Mouse (Mus musculus): ENCODE results near the gene Dag1. TPM values are rescaled to one million over a fixed set of nuclear protein-coding genes. Genes with fewer than 3 reads are reported as not detected.

The Dag1 gene
- polyA plus RNA-seq, 1 experiment from 2014 or later, result 336 TPM

- no peak for DNase-seq (ENCODE audit: low read depth, low spot score)
- ChIA-PET POLR2A (interaction anchor here (0.5 kb wide), 1 partner anchor 9 kb away, joined by 3 read pairs; no protein-coding TSS in a partner anchor), CTCF (no interaction called here)
- peak; percentile 31 for ATAC-seq
- H3K27me3 ChIP-seq, result no peaks in the 10 kb centered on the region
- TF ChIP-seq CTCF (IDR thresholded peaks at IDR 0.05), result no peak
- in situ Hi-C loops (cut with MboI; ENCODE audit: low pct_unique_long_range_greater_than_20kb), result no loop called here
Measured at GRCm38 (mm10) chr9:108172777-108173350, 90.9 kb downstream of the Dag1 start.

DNA sequence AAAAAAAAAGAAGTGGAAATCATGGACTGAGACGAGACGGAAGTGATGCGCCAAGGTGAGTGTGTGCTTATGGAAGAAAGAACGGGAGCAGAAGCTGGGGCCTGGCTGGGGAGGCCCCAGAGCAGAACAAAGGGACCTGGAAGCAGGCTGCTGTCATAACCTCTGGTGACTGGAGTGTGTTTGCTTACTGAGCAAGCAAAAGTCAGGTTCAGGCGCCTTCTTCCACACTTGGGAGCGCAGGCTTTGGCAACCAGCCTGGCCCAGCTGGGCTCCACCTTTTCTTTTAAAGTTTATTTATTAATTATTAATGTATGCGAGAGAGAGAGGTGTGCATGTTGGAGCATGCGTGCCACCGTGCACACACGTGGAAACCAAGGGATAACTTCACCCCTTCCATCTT lies 94.0 kb downstream of the Dag1 start:
- DNase-seq (ENCODE audit: low read depth, low spot score) (no peak), ATAC-seq (no peak)
- ChIA-PET CTCF (interaction anchor here (1.0 kb wide), 1 partner anchor 8 kb away, joined by 3 read pairs; no protein-coding TSS in a partner anchor), POLR2A (no interaction called here)
- in situ Hi-C loops (cut with MboI; ENCODE audit: low pct_unique_long_range_greater_than_20kb), result no loop called here
- no peak for TF ChIP-seq CTCF (IDR thresholded peaks at IDR 0.05)
- no peaks in the 10 kb centered on the region for H3K27me3 ChIP-seq

DNA sequence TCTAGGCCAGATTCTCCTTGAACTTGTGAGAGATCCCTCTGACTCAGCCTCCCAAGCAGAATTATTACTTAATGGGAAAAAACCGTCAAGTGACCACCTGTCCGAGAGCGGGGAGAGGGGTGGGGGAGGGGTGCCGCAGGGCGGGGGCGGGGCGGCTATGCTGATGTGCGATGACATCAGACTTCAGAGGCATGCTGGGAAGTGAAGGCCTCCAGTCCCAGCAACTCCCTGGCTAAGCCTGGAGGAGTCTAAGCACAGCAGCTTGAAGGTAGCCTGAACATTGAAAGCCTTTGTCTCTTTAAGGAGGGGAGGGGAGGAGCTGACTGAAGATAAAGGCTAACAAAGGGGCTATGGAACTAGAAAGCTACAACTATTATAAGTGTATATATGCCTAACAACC lies 98.6 kb downstream of the Dag1 start:
- ATAC-seq (no peak), DNase-seq (ENCODE audit: low read depth, low spot score) (no peak)
- no peak for TF ChIP-seq CTCF (IDR thresholded peaks at IDR 0.05)
- POLR2A ChIA-PET, result no interaction called here
- in situ Hi-C loops (cut with MboI; ENCODE audit: low pct_unique_long_range_greater_than_20kb), result no loop called here
- H3K27me3 ChIP-seq, result no peaks in the 10 kb centered on the region
- CTCF ChIA-PET, result no interaction called here

GRCm38 (mm10) chr9:108163646-108164284 lies 100.0 kb downstream of the Dag1 start:
- CTCF ChIA-PET, result no interaction called here
- in situ Hi-C loops (cut with MboI; ENCODE audit: low pct_unique_long_range_greater_than_20kb), result no loop called here
- POLR2A ChIA-PET, result interaction anchor here (0.6 kb wide), 1 partner anchor 9 kb away, joined by 3 read pairs; no protein-coding TSS in a partner anchor
- no peaks in the 10 kb centered on the region for H3K27me3 ChIP-seq
- DNase-seq (ENCODE audit: low read depth, low spot score), result no peak
- ATAC-seq, result no peak
- TF ChIP-seq CTCF (IDR thresholded peaks at IDR 0.05), result no peak

- ATAC-seq, result no peak
- POLR2A ChIA-PET, result interaction anchor here (0.6 kb wide), 1 partner anchor 26 kb away, joined by 4 read pairs; no protein-coding TSS in a partner anchor
- CTCF ChIA-PET, result no interaction called here
- H3K27me3 ChIP-seq, result no peaks in the 10 kb centered on the region
- TF ChIP-seq CTCF (IDR thresholded peaks at IDR 0.05), result no peak
- in situ Hi-C loops (cut with MboI; ENCODE audit: low pct_unique_long_range_greater_than_20kb), result no loop called here
- DNase-seq (ENCODE audit: low read depth, low spot score), result no peak
Measured at GRCm38 (mm10) chr9:108157891-108158290, 105.9 kb downstream of the Dag1 start.

GRCm38 (mm10) chr9:108157451-108157850 lies 106.3 kb downstream of the Dag1 start:
- CTCF ChIA-PET, result no interaction called here

GRCm38 (mm10) chr9:108156786-108157185 lies 107.0 kb downstream of the Dag1 start:
- POLR2A ChIA-PET, result interaction anchor here (0.8 kb wide), 1 partner anchor 10 kb away, joined by 3 read pairs; no protein-coding TSS in a partner anchor
- no peak for TF ChIP-seq CTCF (IDR thresholded peaks at IDR 0.05)
- DNase-seq (ENCODE audit: low read depth, low spot score) (no peak), ATAC-seq (no peak)
- CTCF ChIA-PET, result no interaction called here
- in situ Hi-C loops (cut with MboI; ENCODE audit: low pct_unique_long_range_greater_than_20kb), result no loop called here
- no peaks in the 10 kb centered on the region for H3K27me3 ChIP-seq

More at GRCm38 (mm10) chr9:108157451-108157850, 106.3 kb downstream of the Dag1 start:
- H3K27me3 ChIP-seq, result no peaks in the 10 kb centered on the region
- TF ChIP-seq CTCF (IDR thresholded peaks at IDR 0.05), result no peak
- in situ Hi-C loops (cut with MboI; ENCODE audit: low pct_unique_long_range_greater_than_20kb), result no loop called here
- ATAC-seq, result no peak
- POLR2A ChIA-PET, result no interaction called here
- DNase-seq (ENCODE audit: low read depth, low spot score), result no peak

DNA sequence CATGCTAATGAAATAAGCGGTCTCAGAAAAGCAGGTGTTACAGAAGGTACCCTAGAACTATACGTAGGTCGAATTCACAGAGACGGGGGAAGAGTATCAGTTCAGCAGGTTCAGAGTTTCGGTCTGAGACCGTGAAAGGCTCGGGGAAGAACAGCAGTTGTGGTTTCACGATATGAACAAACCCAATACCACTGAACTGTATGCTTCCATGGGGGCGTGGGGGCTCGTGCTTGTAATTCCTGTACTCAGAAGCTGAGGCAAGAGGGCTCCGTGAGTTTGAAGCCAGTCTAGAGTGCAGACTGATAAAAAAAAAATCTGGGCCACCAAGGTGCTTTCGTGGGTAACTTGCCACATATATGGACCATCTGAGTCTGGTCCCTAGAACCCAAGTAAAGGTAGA lies 108.9 kb downstream of the Dag1 start:
- TF ChIP-seq CTCF (IDR thresholded peaks at IDR 0.05), result no peak
- POLR2A ChIA-PET, result no interaction called here
- CTCF ChIA-PET, result no interaction called here
- ATAC-seq, result no peak
- no peaks in the 10 kb centered on the region for H3K27me3 ChIP-seq
- DNase-seq (ENCODE audit: low read depth, low spot score), result no peak
- in situ Hi-C loops (cut with MboI; ENCODE audit: low pct_unique_long_range_greater_than_20kb), result no loop called here

Other genes starting within 250 kb of the Dag1 start
- gene Gmppb, start 214.7 kb downstream of the Dag1 start, polyA plus RNA-seq (2021), result 19.3 TPM
- gene Amigo3, start 210.8 kb downstream of the Dag1 start, polyA plus RNA-seq (2021), result 2.9 TPM
- 0.14 TPM for gene Mst1, start 183.5 kb downstream of the Dag1 start, polyA plus RNA-seq (2021)
- 52.2 TPM for gene Rnf123, start 180.6 kb downstream of the Dag1 start, polyA plus RNA-seq (2021)
- 93.3 TPM for gene Apeh, start 169.4 kb downstream of the Dag1 start, polyA plus RNA-seq (2021)
- gene Bsn, start 73.6 kb downstream of the Dag1 start, polyA plus RNA-seq (2021), result 0.08 TPM
- 30.9 TPM for gene Nicn1, start 26.5 kb upstream of the Dag1 start, polyA plus RNA-seq (2021)
- 6.0 TPM for gene Amt, start 32.9 kb upstream of the Dag1 start, polyA plus RNA-seq (2021)
- 353 TPM for gene Rhoa, start 42.2 kb upstream of the Dag1 start, polyA plus RNA-seq (2021)
- gene Tcta, start 42.2 kb upstream of the Dag1 start, polyA plus RNA-seq (2021), result 30.2 TPM
- gene Gpx1, start 74.9 kb upstream of the Dag1 start, polyA plus RNA-seq (2021), result 372 TPM
- 82.1 TPM for gene Usp4, start 83.9 kb upstream of the Dag1 start, polyA plus RNA-seq (2021)
- 0.82 TPM for gene 1700102P08Rik, start 128.8 kb upstream of the Dag1 start, polyA plus RNA-seq (2021)
- gene Ccdc36, start 164.5 kb upstream of the Dag1 start, polyA plus RNA-seq (2021), result not detected
- not detected for gene BC048562, start 172.5 kb upstream of the Dag1 start, polyA plus RNA-seq (2021)
- 33.0 TPM for gene Ccdc71, start 196.6 kb upstream of the Dag1 start, polyA plus RNA-seq (2021)
- gene Klhdc8b, start 197.6 kb upstream of the Dag1 start, polyA plus RNA-seq (2021), result 20.8 TPM
- 131 TPM for gene Lamb2, start 215.8 kb upstream of the Dag1 start, polyA plus RNA-seq (2021)
- 142 TPM for gene Usp19, start 226.6 kb upstream of the Dag1 start, polyA plus RNA-seq (2021)
- gene Qars, start 243.7 kb upstream of the Dag1 start, polyA plus RNA-seq (2021), result 156 TPM

Measured in Patski (cell line).